Mouse (Mus musculus) erythroblast, adult 5-6 weeks (primary cell): ENCODE data around the gene Stat4. TPM values are rescaled to one million over a fixed set of nuclear protein-coding genes. Genes with fewer than 3 reads are reported as not detected.

Experiments
- ATAC-seq: replicated peaks from 2 replicates; pipeline ENCODE4 v1.8.0; 2016; ENCODE audit warnings: moderate number of reproducible peaks, mild to moderate bottlenecking, moderate TSS enrichment, inconsistent platforms; ENCODE audit not compliant: poor library complexity, low FRiP score, severe bottlenecking
- total RNA-seq, 2 experiments: library from RNA; stranded (forward) in 1 of 2; stranded (reverse) in 1 of 2; fragments of 150-400 nt in 1 of 2; fragments of 200-764, 138-1000 nt in 1 of 2; gene quantifications; 2 replicates each; pipeline versions ENCODE4 v1.2.3 to v1.2.4; 2015 to 2017; ENCODE audit warnings: low replicate concordance in 2 of 2

Stat4 gene
- total RNA-seq, 2 experiments from 2014 or later: 7.1 to 8.3 TPM

- no peak for ATAC-seq
Observed at GRCm38 (mm10) chr1:52088634-52089033, 101.7 kb downstream of the Stat4 start.

GRCm38 (mm10) chr1:52098618-52099232 is 111.8 kb downstream of the Stat4 start:
- 0 out of 2 replicates have a peak, but pooled peaks have one; percentile 57 for ATAC-seq

GRCm38 (mm10) chr1:52100496-52100895 is 113.5 kb downstream of the Stat4 start:
- peak; percentile 58 for ATAC-seq

GRCm38 (mm10) chr1:52102795-52103194 is 115.8 kb downstream of the Stat4 start:
- no peak for ATAC-seq

- no peak for ATAC-seq
Observed at GRCm38 (mm10) chr1:52107206-52107605, 120.3 kb downstream of the Stat4 start.

- no peak for ATAC-seq
Observed at GRCm38 (mm10) chr1:52111217-52111616, 124.3 kb downstream of the Stat4 start.

- ATAC-seq: no peak
Observed at GRCm38 (mm10) chr1:52112301-52112700, 125.4 kb downstream of the Stat4 start.

GRCm38 (mm10) chr1:52113067-52113665 is 126.2 kb downstream of the Stat4 start:
- peak; percentile 34 for ATAC-seq

GRCm38 (mm10) chr1:52113666-52114069 is 126.7 kb downstream of the Stat4 start:
- ATAC-seq: peak; percentile 98

- no peak for ATAC-seq
Observed at GRCm38 (mm10) chr1:52116441-52116840, 129.5 kb downstream of the Stat4 start.

- ATAC-seq: no peak
Observed at GRCm38 (mm10) chr1:52117777-52118176, 130.8 kb downstream of the Stat4 start.

GRCm38 (mm10) chr1:52118860-52119591 is 132.1 kb downstream of the Stat4 start, which contains the start of gene Stat1:
TSS of gene Stat1 (plus strand) at chr1:52119440.
- peak; percentile 94 for ATAC-seq

- ATAC-seq: peak; percentile 47
Observed at GRCm38 (mm10) chr1:52119691-52120090, 132.7 kb downstream of the Stat4 start.

GRCm38 (mm10) chr1:52120191-52120590 is 133.2 kb downstream of the Stat4 start:
- ATAC-seq: peak; percentile 10

- no peak for ATAC-seq
Observed at GRCm38 (mm10) chr1:52121052-52121451, 134.1 kb downstream of the Stat4 start.

- no peak for ATAC-seq
Observed at GRCm38 (mm10) chr1:52124818-52125217, 137.9 kb downstream of the Stat4 start.

GRCm38 (mm10) chr1:52127350-52127749 is 140.4 kb downstream of the Stat4 start:
- no peak for ATAC-seq

GRCm38 (mm10) chr1:52129794-52130193 is 142.8 kb downstream of the Stat4 start:
- no peak for ATAC-seq

GRCm38 (mm10) chr1:52131787-52132377 is 144.9 kb downstream of the Stat4 start:
- no peak for ATAC-seq

GRCm38 (mm10) chr1:52133254-52133653 is 146.3 kb downstream of the Stat4 start:
- no peak for ATAC-seq
